Mouse (Mus musculus): Measurements from ENCODE around the gene Shb. TPM values are rescaled to one million over a fixed set of nuclear protein-coding genes. Genes with fewer than 3 reads are reported as not detected.

Gene Shb
- polyA plus RNA-seq, 1 experiment from 2014 or later: 6.8 TPM

DNA sequence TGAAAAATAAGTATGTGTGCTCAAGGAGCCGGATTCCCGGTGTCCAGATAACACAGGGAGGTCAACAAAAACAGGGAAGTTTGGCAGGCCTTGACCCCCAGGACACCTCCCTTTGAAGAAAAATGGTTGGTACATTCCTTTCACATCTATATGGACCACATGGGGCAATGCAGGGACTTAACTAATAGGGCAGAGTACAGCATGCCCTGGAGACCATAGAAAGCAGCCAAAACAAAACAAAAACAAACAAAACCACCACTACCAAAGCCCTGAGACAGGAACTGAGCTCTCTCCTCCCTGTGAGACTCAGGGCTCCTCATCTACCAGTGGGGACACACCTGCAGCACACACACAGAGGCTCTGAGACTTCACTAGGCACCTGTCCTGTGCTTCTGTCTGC lies 18.9 kb downstream of the Shb start:
- Histone ChIP-seq H3K27me3 (no peaks in the 10 kb centered on the region), H3K9me3 (no peaks in the 10 kb centered on the region), H3K4me2 (no peak overlapping the region), H3K27ac (peak overlapping the region; percentile 60; the same call in 1 of the 2 replicates), H3K36me3 (no peaks in the 10 kb centered on the region), H3K4me1 (peaks cover 74% of the 10 kb centered on the region), H3K4me3 (no peak overlapping the region), H3K9ac (no peak overlapping the region)
- ATAC-seq (ENCODE audit: insufficient number of reproducible peaks, low FRiP score, low TSS enrichment, low read depth): no peak
- 63% methylated on average over 2 of the region's 2 CpGs for WGBS

DNA sequence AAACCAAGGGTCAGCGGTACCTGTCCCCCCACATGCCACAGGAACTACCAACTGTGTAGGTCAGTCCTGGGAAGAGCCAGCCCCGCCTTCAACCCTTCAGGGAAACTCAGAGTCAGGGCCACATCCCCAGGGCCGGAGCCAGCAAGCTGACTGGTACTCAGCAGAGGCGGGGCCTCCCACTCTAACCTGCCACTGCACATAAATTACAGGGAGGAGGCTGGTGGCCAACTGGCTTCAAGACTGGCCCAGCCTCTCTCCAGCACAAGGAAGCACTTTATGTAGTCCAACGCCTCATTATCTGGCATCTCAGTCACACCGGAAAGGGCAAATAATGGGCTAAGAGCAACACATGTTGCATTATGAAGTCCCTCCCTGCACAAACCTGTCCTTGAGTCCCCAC lies 22.1 kb downstream of the Shb start:
- Histone ChIP-seq H3K27ac (peak overlapping the region; percentile 27), H3K36me3 (no peaks in the 10 kb centered on the region), H3K27me3 (no peaks in the 10 kb centered on the region), H3K9me3 (no peaks in the 10 kb centered on the region), H3K4me2 (no peak overlapping the region), H3K4me1 (peaks cover 83% of the 10 kb centered on the region), H3K9ac (no peak overlapping the region), H3K4me3 (no peak overlapping the region)
- 31% methylated on average over 6 of the region's 6 CpGs for WGBS
- ATAC-seq (ENCODE audit: insufficient number of reproducible peaks, low FRiP score, low TSS enrichment, low read depth): no peak

DNA sequence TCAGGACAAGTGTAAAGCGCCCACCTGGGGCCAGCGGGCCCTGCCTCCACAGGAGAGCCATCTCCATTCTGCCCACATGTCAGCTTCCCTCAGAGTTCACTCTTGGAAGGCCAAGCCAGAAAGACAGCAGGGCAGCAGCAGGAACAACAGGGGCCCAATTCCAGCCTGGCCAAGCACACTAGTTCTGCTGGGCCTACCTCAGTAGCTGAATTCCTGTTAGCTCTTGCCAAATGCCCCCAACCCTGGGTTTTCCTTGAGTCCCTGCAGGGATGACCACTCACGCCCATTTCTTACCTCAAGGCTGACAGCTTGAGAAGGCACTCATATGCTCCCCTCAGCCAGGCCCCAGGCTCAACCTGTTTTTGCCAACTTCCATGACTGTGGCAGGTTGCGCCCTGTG lies 22.9 kb downstream of the Shb start:
- Histone ChIP-seq H3K27ac (no peak overlapping the region), H3K9ac (no peak overlapping the region), H3K27me3 (no peaks in the 10 kb centered on the region), H3K36me3 (no peaks in the 10 kb centered on the region), H3K4me3 (no peak overlapping the region), H3K4me2 (no peak overlapping the region), H3K9me3 (no peaks in the 10 kb centered on the region), H3K4me1 (peaks cover 75% of the 10 kb centered on the region)
- WGBS: 87% methylated on average over 4 of the region's 4 CpGs
- ATAC-seq (ENCODE audit: insufficient number of reproducible peaks, low FRiP score, low TSS enrichment, low read depth): no peak

DNA sequence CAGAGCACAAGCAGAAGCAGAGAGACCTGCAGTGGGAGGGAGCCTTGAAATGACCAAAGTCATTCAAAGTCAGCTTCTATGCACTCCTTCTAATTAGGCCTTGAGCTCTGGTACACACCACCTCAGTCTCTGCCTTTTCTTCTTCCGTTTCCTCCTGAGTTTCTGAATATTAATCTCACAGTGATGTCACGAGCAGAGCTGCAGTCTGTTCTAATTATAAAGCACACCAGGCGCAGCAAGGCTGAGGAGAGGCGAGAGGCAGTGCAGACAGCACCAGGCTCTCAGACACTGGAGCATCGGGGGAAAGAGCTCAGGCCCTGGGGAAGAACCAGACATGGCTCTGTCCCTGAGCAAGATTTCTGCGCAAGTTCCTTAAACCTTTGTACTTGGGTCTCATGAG lies 23.8 kb downstream of the Shb start:
- H3K4me1 ChIP-seq: peaks cover 73% of the 10 kb centered on the region
- no peak for ATAC-seq (ENCODE audit: insufficient number of reproducible peaks, low FRiP score, low TSS enrichment, low read depth)
- no peaks in the 10 kb centered on the region for H3K27me3 ChIP-seq
- 52% methylated on average over 6 of the region's 6 CpGs for WGBS
- no peak overlapping the region for H3K27ac ChIP-seq
- H3K9ac ChIP-seq: no peak overlapping the region
- no peak overlapping the region for H3K4me3 ChIP-seq
- H3K9me3 ChIP-seq: no peaks in the 10 kb centered on the region
- no peaks in the 10 kb centered on the region for H3K36me3 ChIP-seq
- no peak overlapping the region for H3K4me2 ChIP-seq

DNA sequence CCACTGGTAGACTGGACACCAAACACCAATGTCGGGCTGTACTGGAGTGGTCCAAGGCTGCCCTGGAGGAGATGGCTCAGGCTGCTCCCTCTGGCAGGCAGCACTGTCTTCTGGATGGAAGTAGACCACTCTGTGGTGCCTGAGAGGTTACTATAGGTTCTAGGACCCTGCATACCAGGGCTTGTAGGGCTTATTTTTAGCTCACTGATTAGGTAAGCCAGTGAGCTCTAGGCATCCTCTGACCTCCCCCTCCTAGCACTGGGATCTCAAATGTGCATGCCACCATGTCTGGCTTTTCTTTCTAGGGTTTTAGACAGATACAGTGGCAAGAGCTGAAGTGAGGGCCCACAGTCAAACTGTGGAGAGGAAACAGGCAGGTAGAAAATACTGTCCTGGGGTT lies 24.8 kb downstream of the Shb start:
- Histone ChIP-seq H3K27me3 (no peaks in the 10 kb centered on the region), H3K9ac (no peak overlapping the region), H3K4me1 (peaks cover 66% of the 10 kb centered on the region), H3K4me3 (no peak overlapping the region), H3K9me3 (no peaks in the 10 kb centered on the region), H3K4me2 (no peak overlapping the region), H3K36me3 (no peaks in the 10 kb centered on the region), H3K27ac (0 out of 2 replicates have a peak overlapping the region, but pooled peaks have one; percentile 19)
- 32% methylated on average over 1 of the region's 1 CpGs for WGBS
- ATAC-seq (ENCODE audit: insufficient number of reproducible peaks, low FRiP score, low TSS enrichment, low read depth): no peak

DNA sequence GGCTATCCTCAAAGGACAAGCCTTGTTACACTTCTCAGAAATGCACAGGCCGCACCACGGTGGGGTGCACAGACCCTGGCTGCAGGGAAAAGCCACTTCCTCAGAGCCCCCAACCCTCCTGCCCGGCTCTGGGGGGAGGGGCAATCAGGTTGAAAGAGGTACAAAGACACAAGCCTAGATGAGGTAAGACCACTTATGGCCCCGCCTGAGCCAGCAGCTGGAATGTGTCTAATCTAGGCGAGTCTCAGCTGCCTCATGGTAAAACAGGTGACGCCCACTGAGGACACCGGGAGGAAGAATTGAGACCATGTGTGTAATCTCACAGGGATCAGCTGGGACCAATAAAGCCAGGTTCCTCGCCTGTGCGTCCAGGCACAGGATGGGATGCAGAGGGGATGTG lies 25.2 kb downstream of the Shb start:
- Histone ChIP-seq H3K36me3 (no peaks in the 10 kb centered on the region), H3K4me1 (peaks cover 66% of the 10 kb centered on the region), H3K9ac (no peak overlapping the region), H3K27me3 (no peaks in the 10 kb centered on the region), H3K9me3 (no peaks in the 10 kb centered on the region), H3K27ac (peak overlapping the region; percentile 19; the same call in 1 of the 2 replicates), H3K4me3 (no peak overlapping the region), H3K4me2 (no peak overlapping the region)
- no peak for ATAC-seq (ENCODE audit: insufficient number of reproducible peaks, low FRiP score, low TSS enrichment, low read depth)
- 27% methylated on average over 9 of the region's 9 CpGs for WGBS

DNA sequence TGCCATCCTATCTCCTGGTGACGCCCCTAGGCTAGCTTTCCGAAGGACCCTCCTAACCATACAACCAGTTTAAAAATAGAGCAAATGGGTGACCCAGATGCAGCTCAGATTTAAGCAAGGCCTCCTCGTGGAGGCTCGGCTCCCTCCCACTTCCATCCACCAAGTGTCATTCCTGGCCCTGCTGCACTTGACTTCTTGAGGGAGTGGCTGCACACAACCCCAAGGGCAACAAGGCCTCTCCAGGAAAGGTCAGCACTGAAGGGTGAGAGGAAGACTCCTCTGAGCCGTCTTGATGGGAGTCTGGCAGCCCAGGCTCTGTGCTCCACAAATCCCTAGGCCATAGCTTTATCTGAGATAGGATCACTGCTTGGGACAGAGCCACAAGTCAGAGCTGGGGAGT lies 25.7 kb downstream of the Shb start:
- Histone ChIP-seq H3K36me3 (no peaks in the 10 kb centered on the region), H3K27me3 (no peaks in the 10 kb centered on the region), H3K4me1 (peaks cover 70% of the 10 kb centered on the region), H3K9me3 (no peaks in the 10 kb centered on the region), H3K4me3 (no peak overlapping the region), H3K4me2 (no peak overlapping the region), H3K27ac (peak overlapping the region; percentile 19; the same call in 1 of the 2 replicates), H3K9ac (no peak overlapping the region)
- no peak for ATAC-seq (ENCODE audit: insufficient number of reproducible peaks, low FRiP score, low TSS enrichment, low read depth)
- 30% methylated on average over 5 of the region's 5 CpGs for WGBS

DNA sequence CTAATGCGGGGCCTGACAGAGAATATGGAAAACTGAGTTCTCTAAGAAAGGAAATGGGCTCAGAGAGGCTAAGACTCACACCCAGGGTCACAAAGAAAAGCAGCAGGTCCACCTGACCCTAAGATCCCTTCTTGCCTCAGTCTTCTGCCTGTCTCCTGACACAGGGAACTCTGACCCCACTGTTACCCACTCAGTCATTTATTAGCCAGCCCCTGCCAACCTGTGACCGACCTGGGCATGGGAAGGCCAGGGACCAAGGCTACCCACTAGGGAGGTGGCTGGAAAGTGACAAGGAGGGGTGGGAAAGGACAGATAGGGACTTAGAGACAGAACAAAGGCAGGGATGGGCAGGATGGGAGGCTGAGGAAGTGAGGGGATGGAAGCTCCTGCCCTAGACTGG lies 26.6 kb downstream of the Shb start:
- no peak overlapping the region for H3K4me3 ChIP-seq
- H3K9ac ChIP-seq: no peak overlapping the region
- H3K27me3 ChIP-seq: no peaks in the 10 kb centered on the region
- no peak overlapping the region for H3K4me2 ChIP-seq
- no peak for ATAC-seq (ENCODE audit: insufficient number of reproducible peaks, low FRiP score, low TSS enrichment, low read depth)
- no peaks in the 10 kb centered on the region for H3K36me3 ChIP-seq
- 88% methylated on average over 2 of the region's 2 CpGs for WGBS
- H3K4me1 ChIP-seq: peaks cover 69% of the 10 kb centered on the region
- H3K9me3 ChIP-seq: no peaks in the 10 kb centered on the region
- no peak overlapping the region for H3K27ac ChIP-seq

DNA sequence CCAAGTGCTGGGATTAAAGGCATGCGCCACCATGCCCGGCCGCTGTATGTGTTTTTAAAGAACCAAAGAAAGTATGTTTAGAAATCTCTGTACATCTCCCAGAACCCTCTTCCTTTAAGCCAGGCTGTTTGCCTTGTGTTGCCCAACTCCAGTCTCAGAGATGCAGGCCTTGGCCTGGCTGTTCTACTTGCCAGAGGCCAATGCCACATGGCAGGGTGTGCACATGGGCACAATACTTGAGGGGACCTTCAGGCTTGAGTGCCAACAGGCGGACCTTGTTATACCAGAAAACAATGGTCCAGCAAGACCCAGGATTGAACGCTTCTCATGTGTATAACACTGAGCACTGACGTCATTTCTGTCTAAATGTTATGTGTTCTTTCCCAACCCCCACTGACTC lies 27.1 kb downstream of the Shb start:
- ATAC-seq (ENCODE audit: insufficient number of reproducible peaks, low FRiP score, low TSS enrichment, low read depth): no peak

DNA sequence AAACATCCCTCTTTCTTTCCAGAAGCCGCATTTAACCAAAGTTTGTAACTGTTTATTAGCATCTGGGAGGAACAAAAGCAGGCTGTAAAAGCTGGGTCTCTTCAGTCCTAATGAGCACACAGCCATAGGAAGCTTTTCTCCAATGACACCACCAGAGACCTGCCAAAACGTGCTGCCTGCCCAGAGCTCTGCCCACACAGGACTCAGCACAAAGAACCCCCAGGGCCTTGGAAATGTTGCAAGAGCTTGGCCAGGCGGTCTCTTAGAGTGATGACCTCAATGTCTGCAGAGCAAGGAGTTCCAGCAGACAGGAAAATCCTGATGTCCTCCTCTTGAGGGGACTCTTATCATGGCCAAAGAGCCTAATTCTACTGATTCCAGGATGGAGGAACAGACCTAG lies 28.5 kb downstream of the Shb start:
- ATAC-seq (ENCODE audit: insufficient number of reproducible peaks, low FRiP score, low TSS enrichment, low read depth): no peak
- no peak overlapping the region for H3K9ac ChIP-seq
- H3K9me3 ChIP-seq: no peaks in the 10 kb centered on the region
- no peak overlapping the region for H3K27ac ChIP-seq
- no peaks in the 10 kb centered on the region for H3K36me3 ChIP-seq
- no peak overlapping the region for H3K4me3 ChIP-seq
- WGBS: 26% methylated on average over 3 of the region's 3 CpGs
- H3K27me3 ChIP-seq: no peaks in the 10 kb centered on the region
- H3K4me2 ChIP-seq: no peak overlapping the region
- peaks cover 73% of the 10 kb centered on the region for H3K4me1 ChIP-seq

More for the DNA sequence above, 27.1 kb downstream of the Shb start:
- no peaks in the 10 kb centered on the region for H3K9me3 ChIP-seq
- WGBS: 92% methylated on average over 6 of the region's 6 CpGs
- no peaks in the 10 kb centered on the region for H3K27me3 ChIP-seq
- H3K4me2 ChIP-seq: no peak overlapping the region
- no peak overlapping the region for H3K4me3 ChIP-seq
- H3K9ac ChIP-seq: no peak overlapping the region
- H3K4me1 ChIP-seq: peaks cover 72% of the 10 kb centered on the region
- no peaks in the 10 kb centered on the region for H3K36me3 ChIP-seq
- H3K27ac ChIP-seq: no peak overlapping the region

DNA sequence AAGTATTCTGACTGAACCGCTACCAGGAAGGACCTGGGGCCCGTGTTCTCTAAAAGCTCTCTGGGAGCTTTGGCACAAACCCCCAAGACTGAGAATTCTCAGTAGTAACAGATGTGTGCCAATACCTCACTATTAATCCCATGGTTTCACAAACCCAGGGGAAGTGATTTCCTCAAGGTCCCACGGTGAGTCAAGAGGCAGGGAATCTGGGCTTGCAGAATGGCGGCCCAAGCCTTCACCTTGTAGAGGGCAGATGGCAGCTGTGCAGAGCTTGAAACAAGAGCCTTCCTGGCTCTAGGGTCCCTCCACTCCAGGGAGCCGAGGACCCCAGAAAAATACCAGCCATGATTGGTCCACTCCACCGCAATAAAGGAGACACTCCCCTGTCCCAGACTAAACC lies 28.9 kb downstream of the Shb start:
- H3K27me3 ChIP-seq: no peaks in the 10 kb centered on the region
- no peak overlapping the region for H3K9ac ChIP-seq
- ATAC-seq (ENCODE audit: insufficient number of reproducible peaks, low FRiP score, low TSS enrichment, low read depth): no peak
- H3K4me2 ChIP-seq: no peak overlapping the region
- peaks cover 73% of the 10 kb centered on the region for H3K4me1 ChIP-seq
- H3K4me3 ChIP-seq: no peak overlapping the region
- no peaks in the 10 kb centered on the region for H3K36me3 ChIP-seq
- 50% methylated on average over 6 of the region's 6 CpGs for WGBS
- H3K27ac ChIP-seq: no peak overlapping the region
- no peaks in the 10 kb centered on the region for H3K9me3 ChIP-seq

DNA sequence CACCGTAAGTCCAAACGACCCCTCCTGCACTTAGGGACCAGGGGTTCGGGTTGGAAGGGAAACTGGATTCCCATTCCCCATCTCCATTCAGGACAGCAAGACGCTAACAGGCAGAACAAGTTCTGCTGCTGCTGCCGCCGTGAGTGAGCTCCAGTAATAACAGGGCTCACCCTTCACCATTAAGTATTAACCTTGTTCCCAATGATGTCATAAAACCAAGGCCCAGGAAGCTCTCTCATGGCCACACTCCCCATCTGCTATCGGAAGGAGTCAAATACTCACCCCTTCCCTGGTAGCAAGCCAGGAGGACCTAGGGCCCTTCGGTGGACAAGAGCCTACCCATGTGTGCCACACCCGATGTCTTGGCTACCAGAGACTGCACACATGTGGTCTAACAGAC lies 30.3 kb downstream of the Shb start:
- Histone ChIP-seq H3K27ac (no peak overlapping the region), H3K9me3 (no peaks in the 10 kb centered on the region), H3K27me3 (no peaks in the 10 kb centered on the region), H3K4me3 (no peak overlapping the region), H3K4me2 (no peak overlapping the region), H3K36me3 (no peaks in the 10 kb centered on the region), H3K9ac (no peak overlapping the region), H3K4me1 (peaks cover 69% of the 10 kb centered on the region)
- 61% methylated on average over 9 of the region's 9 CpGs for WGBS
- no peak for ATAC-seq (ENCODE audit: insufficient number of reproducible peaks, low FRiP score, low TSS enrichment, low read depth)

DNA sequence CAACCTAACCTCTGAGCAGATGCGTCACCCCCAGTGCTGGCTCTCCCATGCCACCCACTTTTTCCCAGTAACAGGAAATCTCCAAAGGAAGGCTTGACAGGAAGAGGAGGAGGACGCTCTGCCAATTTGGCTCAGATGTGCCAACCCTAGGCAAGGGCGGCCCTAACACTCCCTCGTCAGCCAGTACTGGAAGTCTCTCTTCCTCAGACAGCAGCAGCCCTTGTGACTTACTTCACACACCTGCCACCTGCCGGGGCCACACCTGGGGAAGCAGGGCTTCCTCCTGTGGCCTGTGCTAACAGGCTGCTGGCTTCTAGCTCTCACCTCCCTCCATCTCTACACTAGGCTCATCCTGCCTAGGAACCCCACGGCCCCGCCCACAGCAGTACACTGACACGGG lies 31.9 kb downstream of the Shb start:
- no peak overlapping the region for H3K27ac ChIP-seq
- H3K9me3 ChIP-seq: no peaks in the 10 kb centered on the region
- no peak for ATAC-seq (ENCODE audit: insufficient number of reproducible peaks, low FRiP score, low TSS enrichment, low read depth)
- H3K4me1 ChIP-seq: peaks cover 64% of the 10 kb centered on the region
- no peak overlapping the region for H3K4me2 ChIP-seq
- 56% methylated on average over 8 of the region's 8 CpGs for WGBS
- no peak overlapping the region for H3K4me3 ChIP-seq
- H3K9ac ChIP-seq: no peak overlapping the region
- H3K27me3 ChIP-seq: no peaks in the 10 kb centered on the region
- H3K36me3 ChIP-seq: no peaks in the 10 kb centered on the region
